Mouse (Mus musculus) spleen, adult 2 months (tissue): ENCODE results near the gene Rbm4b. TPM values are rescaled to one million over a fixed set of nuclear protein-coding genes. Genes with fewer than 3 reads are reported as not detected.

Source experiments
- DNase-seq, 2 experiments: peaks; one replicate each; pipeline versions ENCODE4 v3.0.0 to v3.0.0-alpha.2; 2012 to 2021; ENCODE audit warnings: low spot score in 2 of 2, low read depth in 1 of 2
- H3K27ac ChIP-seq: fragments of 200-500 bp; 2 replicates; pipeline ENCODE4 v1.5.1; 2012; ENCODE audit warnings: low read length, inconsistent platforms; ENCODE audit not compliant: insufficient read depth
- H3K27me3 ChIP-seq: fragments of 200-500 bp; 2 replicates; pipeline ENCODE4 v1.6.1; 2012; ENCODE audit warnings: mild to moderate bottlenecking, moderate library complexity, low read length, inconsistent platforms; ENCODE audit not compliant: control insufficient read depth, insufficient read depth
- H3K36me3 ChIP-seq: fragments of 200-500 bp; 2 replicates; pipeline ENCODE4 v1.6.1; 2012; ENCODE audit warnings: mild to moderate bottlenecking, low read length, inconsistent platforms; ENCODE audit not compliant: control insufficient read depth, insufficient read depth
- H3K4me1 ChIP-seq: fragments of 200-500 bp; 2 replicates; pipeline ENCODE4 v1.6.1; 2011; ENCODE audit warnings: inconsistent platforms; ENCODE audit not compliant: control insufficient read depth, insufficient read depth, insufficient read length
- H3K4me3 ChIP-seq: fragments of 200-500 bp; 2 replicates; pipeline ENCODE4 v1.5.1; 2011; ENCODE audit warnings: mild to moderate bottlenecking, inconsistent platforms; ENCODE audit not compliant: insufficient read depth, insufficient read length; ENCODE audit errors: extremely low read depth
- CTCF ChIP-seq: fragments of 200-500 bp; IDR thresholded peaks from 2 replicates; pipeline ENCODE4 v1.5.1; 2011; ENCODE audit warnings: mild to moderate bottlenecking, inconsistent platforms; ENCODE audit not compliant: insufficient read depth, insufficient read length, insufficient replicate concordance; ENCODE audit errors: extremely low read depth
- POLR2A ChIP-seq: fragments of 200-500 bp; IDR thresholded peaks from 2 replicates; pipeline ENCODE4 v1.6.1; 2011; ENCODE audit warnings: low read depth, low read length, inconsistent platforms
- WGBS: fragments of 180-500 bp; shearing (Covaris S2); methylation state at CpG from one replicate; pipeline ENCODE4 v1.1.7; 2018; 5-methylcytosine and 5-hydroxymethylcytosine counted together
- polyA plus RNA-seq: library from polyadenylated mRNA; depleted of rRNA; stranded (reverse); fragments of >200 nt; gene quantifications from 2 replicates; pipeline ENCODE4 v1.2.3, GENCODE M21; 2012

Rbm4b gene
- polyA plus RNA-seq, 1 experiment = 7.4 TPM

DNA sequence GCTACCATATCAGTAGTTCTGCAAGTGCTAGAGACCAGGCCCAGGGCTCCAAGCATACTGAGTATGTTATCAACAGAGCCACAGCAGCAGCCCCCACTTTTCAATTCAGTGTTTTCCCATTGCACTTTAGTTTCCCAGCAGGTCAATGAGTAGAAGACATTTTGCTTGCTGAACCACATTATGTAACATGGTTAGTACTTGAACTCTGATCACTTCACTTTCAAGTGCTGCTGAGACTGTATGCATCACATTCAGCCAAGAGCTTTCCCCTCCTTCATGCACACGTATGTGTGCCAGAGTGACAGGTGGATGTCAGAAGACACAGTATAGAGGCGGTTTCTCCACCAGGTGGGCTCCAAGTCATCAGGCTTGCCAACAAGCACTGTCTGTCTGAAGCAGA lies 26.6 kb downstream of the Rbm4b start:
- H3K36me3 ChIP-seq = peaks cover 39% of the 10 kb centered on the region
- WGBS = 91% methylated on average over 2 of the region's 2 CpGs

DNA sequence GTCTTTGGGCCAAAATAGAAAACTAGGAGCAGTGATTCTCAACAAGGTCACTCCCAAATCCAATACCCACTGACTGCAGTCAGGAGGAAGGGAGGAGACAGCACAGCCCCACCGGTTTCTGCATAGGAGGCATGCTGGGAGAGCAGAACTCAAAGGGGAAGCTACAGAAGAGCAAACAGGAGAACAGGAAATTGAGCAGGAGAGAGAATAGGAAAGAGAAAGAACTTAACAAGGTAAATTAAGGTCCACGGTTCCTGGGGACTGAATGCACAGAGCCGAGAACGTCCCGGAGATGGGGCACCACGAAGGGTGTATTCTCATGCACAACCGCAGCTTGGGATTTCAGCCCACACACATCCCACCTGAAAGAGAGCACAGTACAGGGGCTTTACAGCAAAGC lies 28.9 kb downstream of the Rbm4b start:
- 78% methylated on average over 7 of the region's 7 CpGs for WGBS
- H3K27me3 ChIP-seq = no peaks in the 10 kb centered on the region
- no peak overlapping the region for H3K27ac ChIP-seq
- H3K4me1 ChIP-seq = peaks cover 4% of the 10 kb centered on the region; the same call in 1 of the 2 replicates
- TF ChIP-seq POLR2A (no peak), CTCF (no peak)
- H3K4me3 ChIP-seq = no peak overlapping the region
- H3K36me3 ChIP-seq = peaks cover 42% of the 10 kb centered on the region
- DNase-seq = no peak

More for the DNA sequence above, 26.6 kb downstream of the Rbm4b start:
- H3K27ac ChIP-seq = no peak overlapping the region
- DNase-seq = no peak
- H3K4me3 ChIP-seq = no peak overlapping the region
- no peak for TF ChIP-seq POLR2A
- no peak for TF ChIP-seq CTCF
- no peaks in the 10 kb centered on the region for H3K27me3 ChIP-seq
- no peaks in the 10 kb centered on the region for H3K4me1 ChIP-seq

DNA sequence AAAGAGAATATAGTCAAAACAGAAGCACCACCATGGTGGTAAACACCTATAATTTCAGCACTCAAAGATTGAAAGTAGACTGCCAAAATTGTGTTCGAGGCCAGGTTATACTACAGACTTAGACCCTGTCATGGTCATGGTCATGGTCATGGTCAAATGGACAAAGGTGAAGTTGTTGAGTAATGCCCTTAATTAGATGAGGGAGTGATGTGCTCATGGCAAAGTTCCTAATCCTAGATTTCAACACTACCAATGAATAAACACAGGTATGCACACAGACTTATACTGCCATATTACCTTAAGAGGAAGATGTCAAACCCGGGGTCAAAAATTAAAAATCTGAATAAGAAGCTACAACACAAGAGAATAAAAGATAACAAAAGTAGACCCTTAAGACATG lies 30.0 kb downstream of the Rbm4b start:
- Histone ChIP-seq H3K4me1 (peaks cover 5% of the 10 kb centered on the region; the same call in 1 of the 2 replicates), H3K27ac (no peak overlapping the region)
- whole genome bisulfite sequencing = 93% methylated on average over 2 of the region's 2 CpGs

DNA sequence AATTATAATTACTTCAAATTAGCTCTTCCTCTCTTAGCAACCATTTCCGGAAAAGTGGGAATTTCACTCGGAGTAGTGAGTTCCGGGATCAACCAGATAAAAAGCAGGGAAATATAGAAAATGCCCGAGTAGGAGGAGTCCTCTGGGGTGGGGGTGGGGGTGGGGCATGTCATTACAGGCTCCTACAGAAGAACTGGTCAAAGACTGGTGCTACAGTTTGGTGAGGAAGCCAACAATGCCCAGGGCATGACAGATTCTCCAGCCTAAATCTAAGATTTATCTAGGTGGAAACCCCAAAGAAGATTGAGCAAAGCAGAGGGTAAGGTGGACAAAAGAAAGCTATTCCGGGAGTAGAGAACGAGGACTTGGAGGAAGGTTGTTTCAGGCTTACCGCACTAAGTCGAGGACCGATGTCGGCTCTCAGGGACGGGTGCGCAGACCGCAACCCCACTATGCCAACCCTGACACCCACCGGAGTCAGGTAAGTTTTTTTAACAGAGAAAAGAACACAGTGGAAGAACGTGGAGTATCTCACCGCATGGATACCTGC lies 37.1 kb downstream of the Rbm4b start:
- Histone ChIP-seq H3K4me1 (peaks cover 8% of the 10 kb centered on the region; the same call in 1 of the 2 replicates), H3K4me3 (peak overlapping the region; percentile 82), H3K27me3 (no peaks in the 10 kb centered on the region), H3K36me3 (peaks cover 18% of the 10 kb centered on the region), H3K27ac (peak overlapping the region; percentile 77)
- WGBS = 1% methylated on average over 16 of the region's 16 CpGs
- TF ChIP-seq POLR2A (no peak), CTCF (no peak)
- no peak for DNase-seq

More for the DNA sequence above, 30.0 kb downstream of the Rbm4b start:
- Histone ChIP-seq H3K27me3 (no peaks in the 10 kb centered on the region), H3K36me3 (peaks cover 47% of the 10 kb centered on the region), H3K4me3 (no peak overlapping the region)
- DNase-seq = no peak
- TF ChIP-seq POLR2A = no peak
- no peak for TF ChIP-seq CTCF

DNA sequence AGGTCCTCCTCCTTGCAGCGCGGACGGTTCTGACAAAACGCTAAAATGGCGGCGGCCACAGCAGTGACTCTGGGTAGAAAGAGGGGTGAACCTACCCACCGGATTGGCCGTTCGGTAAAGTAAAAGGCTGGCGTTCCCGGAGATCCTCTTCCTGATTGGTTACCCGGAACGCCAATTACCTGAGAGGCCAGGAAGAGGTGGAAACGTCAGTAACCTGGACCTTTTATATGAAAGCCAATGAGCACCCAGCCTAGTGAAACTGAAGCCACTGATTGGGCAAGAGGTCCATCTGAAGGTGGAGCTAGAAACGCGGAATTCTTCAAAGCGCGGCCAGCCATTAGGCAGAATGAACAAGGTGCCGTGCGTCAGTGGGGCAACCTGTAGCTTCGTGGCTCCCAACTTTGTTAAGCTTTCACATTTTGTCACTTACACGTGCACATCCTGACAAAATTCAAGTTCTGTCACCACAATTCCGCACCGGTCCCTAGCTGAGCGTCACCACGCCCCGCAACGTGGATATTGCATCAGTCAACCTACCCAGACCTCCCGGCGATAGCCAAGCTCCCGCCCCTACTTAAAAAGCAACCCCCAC lies 37.6 kb downstream of the Rbm4b start, which contains the start of gene Rbm4:
Gene Rbm4, minus strand, starts transcription at position 71 of the 592 bp plus-strand sequence.
- Histone ChIP-seq H3K36me3 (peaks cover 18% of the 10 kb centered on the region), H3K4me1 (peaks cover 8% of the 10 kb centered on the region; the same call in 1 of the 2 replicates), H3K27ac (peak within 1 kb of the TSS; percentile 77), H3K4me3 (peak within 1 kb of the TSS; percentile 82), H3K27me3 (no peaks in the 10 kb centered on the region)
- TF ChIP-seq CTCF (no peak), POLR2A (no peak; the same call in 1 of the 2 replicates)
- WGBS = under 1% methylated on average over 31 of the region's 31 CpGs
- DNase-seq = peak; percentile 98 to 100

DNA sequence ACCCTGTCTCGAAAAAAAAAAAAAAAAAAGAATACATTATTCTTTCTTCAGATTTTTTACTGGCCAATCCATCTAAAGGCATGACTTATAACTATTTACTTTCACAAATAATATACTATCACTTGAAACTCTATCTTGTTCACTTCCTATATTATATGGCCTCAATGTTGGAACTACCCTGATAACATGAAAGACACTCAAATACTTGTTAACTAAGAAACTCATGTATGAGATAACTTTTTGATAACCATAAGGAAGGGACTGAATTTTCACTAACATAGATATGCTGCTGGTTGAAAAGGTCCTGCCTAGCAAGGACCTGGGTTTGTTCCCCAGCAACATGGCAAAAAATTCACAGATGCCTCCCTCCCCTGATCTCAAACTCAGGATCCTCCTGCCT lies 39.6 kb downstream of the Rbm4b start:
- H3K36me3 ChIP-seq = peaks cover 13% of the 10 kb centered on the region
- H3K4me3 ChIP-seq = no peak overlapping the region
- H3K27ac ChIP-seq = no peak overlapping the region
- no peak for TF ChIP-seq CTCF
- TF ChIP-seq POLR2A = no peak
- peaks cover 3% of the 10 kb centered on the region; the same call in 1 of the 2 replicates for H3K4me1 ChIP-seq
- 80% methylated on average over 1 of the region's 1 CpGs for WGBS
- DNase-seq = no peak
- no peaks in the 10 kb centered on the region for H3K27me3 ChIP-seq

DNA sequence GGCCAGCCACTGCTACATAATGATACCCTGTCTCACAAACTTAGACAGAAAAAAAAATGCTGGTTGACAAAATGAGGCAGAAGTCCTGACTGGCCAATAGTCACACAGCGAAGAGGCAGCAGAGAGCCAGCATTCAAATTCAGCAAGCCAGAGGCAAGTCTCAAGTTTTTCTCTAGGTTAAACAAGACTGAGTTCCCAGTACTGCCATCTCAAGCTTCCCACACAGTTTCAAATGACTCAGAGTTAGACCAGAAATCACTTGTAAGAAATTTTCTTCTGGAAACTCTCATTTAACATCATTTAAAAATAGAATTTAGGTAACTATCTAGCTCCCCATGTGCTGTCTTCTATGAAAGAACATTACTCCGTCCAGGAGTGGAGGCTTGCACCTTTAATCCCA lies 41.5 kb downstream of the Rbm4b start:
- DNase-seq = no peak
- TF ChIP-seq CTCF (no peak), POLR2A (no peak)
- 99% methylated on average over 2 of the region's 2 CpGs for WGBS
- Histone ChIP-seq H3K36me3 (peaks cover 21% of the 10 kb centered on the region), H3K4me3 (no peak overlapping the region), H3K4me1 (0 out of 2 replicates have a peak, but pooled peaks cover 3% of the 10 kb centered on the region), H3K27me3 (no peaks in the 10 kb centered on the region), H3K27ac (no peak overlapping the region)
